Mouse (Mus musculus): ENCODE measurements around the gene Zfp61.

The Zfp61 gene

GRCm38 (mm10) chr7:24268176-24269155 is 32.6 kb downstream of the Zfp61 start:
- in situ Hi-C loops (cut with MboI; ENCODE audit: low sequenced_read_pairs), result no loop called here

GRCm38 (mm10) chr7:24260000-24260312 is 41.1 kb downstream of the Zfp61 start:
- in situ Hi-C loops (cut with MboI; ENCODE audit: low sequenced_read_pairs), result no loop called here

GRCm38 (mm10) chr7:24259306-24259999 is 41.6 kb downstream of the Zfp61 start:
- in situ Hi-C loops (cut with MboI; ENCODE audit: low sequenced_read_pairs), result no loop called here

GRCm38 (mm10) chr7:24254633-24255474 is 46.2 kb downstream of the Zfp61 start, which contains the start of gene Zfp108:
Gene Zfp108 (plus strand): TSS chr7:24254794.
- in situ Hi-C loops (cut with MboI; ENCODE audit: low sequenced_read_pairs), result no loop called here

- in situ Hi-C loops (cut with MboI; ENCODE audit: low sequenced_read_pairs), result no loop called here
Measured at GRCm38 (mm10) chr7:24253779-24254615, 47.0 kb downstream of the Zfp61 start.
